Mouse (Mus musculus) liver, embryonic 13.5 days (tissue): ENCODE measurements around the gene Kif14. TPM values are rescaled to one million over a fixed set of nuclear protein-coding genes. Genes with fewer than 3 reads are reported as not detected.

Experiments used
- ATAC-seq: fragments of 200-750 bp; cut with Nextera tagmentation; 2 replicates; pipeline ENCODE4 v1.8.0; 2017; ENCODE audit warnings: low read depth, mild to moderate bottlenecking, moderate number of reproducible peaks, moderate library complexity
- DNase-seq: peaks from one replicate; pipeline ENCODE4 v3.0.0; 2022
- H3K27ac ChIP-seq: fragments of 300-500 bp; sonication (generic); 2 replicates; pipeline ENCODE4 v1.5.1; 2015; ENCODE audit warnings: moderate library complexity, mild to moderate bottlenecking, inconsistent platforms
- H3K27me3 ChIP-seq: fragments of 300-500 bp; sonication (generic); 2 replicates; pipeline ENCODE4 v1.6.1; 2015; ENCODE audit warnings: mild to moderate bottlenecking, inconsistent platforms
- H3K36me3 ChIP-seq: fragments of 300-500 bp; sonication (generic); 2 replicates; pipeline ENCODE4 v1.6.1; 2015; ENCODE audit warnings: mild to moderate bottlenecking, inconsistent platforms
- H3K4me1 ChIP-seq: fragments of 300-500 bp; sonication (generic); replicated peaks from 2 replicates; pipeline ENCODE4 v1.6.1; 2015; ENCODE audit warnings: inconsistent platforms
- H3K4me2 ChIP-seq: fragments of 300-500 bp; sonication (generic); 2 replicates; pipeline ENCODE4 v1.6.1; 2015; ENCODE audit warnings: inconsistent platforms, mild to moderate bottlenecking, moderate library complexity
- H3K4me3 ChIP-seq: fragments of 300-500 bp; sonication (generic); replicated peaks from 2 replicates; pipeline ENCODE4 v1.5.1; 2015; ENCODE audit warnings: mild to moderate bottlenecking, inconsistent platforms
- H3K9ac ChIP-seq: fragments of 300-500 bp; sonication (generic); 2 replicates; pipeline ENCODE4 v1.6.1; 2015; ENCODE audit warnings: mild to moderate bottlenecking, inconsistent platforms
- H3K9me3 ChIP-seq: fragments of 300-500 bp; sonication (generic); replicated peaks from 2 replicates; pipeline ENCODE4 v1.6.1; 2016; ENCODE audit warnings: inconsistent platforms
- WGBS: fragments of 180-500 bp; shearing (Covaris S2); methylation state at CpG from one replicate; pipeline ENCODE4 v1.1.7; 2015; ENCODE audit not compliant: insufficient replicate concordance; 5-methylcytosine and 5-hydroxymethylcytosine counted together
- polyA plus RNA-seq: library from polyadenylated mRNA; unstranded; fragments of >200 nt; fragmentation: Nextera tagmentation; extraction: Ambion mirVana; gene quantifications from 2 replicates; pipeline ENCODE4 v1.2.1, GENCODE M21; 2015

Gene Kif14
- polyA plus RNA-seq, 1 experiment from 2014 or later = 4.8 TPM

GRCm38 (mm10) chr1:136532556-136532955, 66.4 kb downstream of the Kif14 start:
- Histone ChIP-seq H3K9me3 (no peaks in the 10 kb centered on the region), H3K4me1 (peaks cover 24% of the 10 kb centered on the region), H3K4me2 (peak overlapping the region; percentile 26), H3K27ac (peak overlapping the region; percentile 78), H3K4me3 (no peak overlapping the region), H3K9ac (no peak overlapping the region), H3K36me3 (peaks cover 39% of the 10 kb centered on the region), H3K27me3 (no peaks in the 10 kb centered on the region)
- DNase-seq (peak; percentile 70), ATAC-seq (peak; percentile 99)
- WGBS = 38% methylated on average over 3 of the region's 3 CpGs

DNA sequence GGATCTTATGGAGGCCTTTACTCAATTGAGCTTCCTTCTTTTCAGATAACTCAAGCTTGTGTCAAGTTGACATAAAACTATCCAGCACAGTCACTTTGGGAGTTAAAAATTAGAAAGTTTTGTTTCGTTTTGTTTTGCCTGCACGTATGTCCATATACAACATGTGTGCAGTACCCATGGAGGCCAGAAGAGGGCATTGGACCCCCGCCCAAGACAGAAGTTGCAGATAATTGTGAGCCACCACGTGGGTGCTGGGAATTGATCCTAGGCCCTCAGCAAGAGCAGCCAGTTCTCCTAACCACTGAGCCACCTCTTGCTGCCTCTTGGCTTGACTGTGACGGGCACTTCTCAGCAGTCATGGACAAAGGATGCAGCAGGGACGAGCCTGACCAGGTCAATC, 70.8 kb downstream of the Kif14 start:
- H3K27ac ChIP-seq = no peak overlapping the region
- no peaks in the 10 kb centered on the region for H3K36me3 ChIP-seq
- no peak overlapping the region for H3K4me3 ChIP-seq
- no peaks in the 10 kb centered on the region for H3K9me3 ChIP-seq
- H3K4me1 ChIP-seq = peaks cover 34% of the 10 kb centered on the region
- H3K27me3 ChIP-seq = no peaks in the 10 kb centered on the region
- ATAC-seq = no peak
- DNase-seq = no peak
- no peak overlapping the region for H3K4me2 ChIP-seq
- 83% methylated on average over 6 of the region's 6 CpGs for WGBS
- no peak overlapping the region for H3K9ac ChIP-seq

DNA sequence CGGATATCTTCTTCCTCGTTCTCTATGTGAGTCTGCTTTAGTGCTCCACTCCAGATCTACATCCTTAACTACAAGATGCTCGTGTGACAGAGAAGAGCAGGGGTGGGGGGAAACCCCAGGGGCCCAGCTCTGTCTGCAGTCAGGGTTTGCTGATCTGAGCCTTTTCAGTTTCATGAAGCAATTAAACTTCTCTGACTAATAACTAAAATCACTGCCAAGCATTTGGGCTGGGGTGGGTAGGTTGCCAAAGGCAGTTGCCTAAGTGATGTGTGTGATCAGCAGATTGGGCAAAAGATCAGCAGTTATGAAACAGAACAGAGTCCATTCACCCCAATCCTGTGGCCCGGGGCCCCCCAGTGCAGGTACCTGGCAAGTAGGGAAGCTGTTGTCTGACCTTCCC, 72.1 kb downstream of the Kif14 start:
- no peaks in the 10 kb centered on the region for H3K9me3 ChIP-seq
- no peak overlapping the region for H3K4me2 ChIP-seq
- H3K4me1 ChIP-seq = peaks cover 22% of the 10 kb centered on the region
- H3K9ac ChIP-seq = no peak overlapping the region
- no peak overlapping the region for H3K4me3 ChIP-seq
- H3K27me3 ChIP-seq = no peaks in the 10 kb centered on the region
- H3K27ac ChIP-seq = no peak overlapping the region
- H3K36me3 ChIP-seq = no peaks in the 10 kb centered on the region
- 73% methylated on average over 4 of the region's 4 CpGs for WGBS
- DNase-seq = no peak
- no peak for ATAC-seq

DNA sequence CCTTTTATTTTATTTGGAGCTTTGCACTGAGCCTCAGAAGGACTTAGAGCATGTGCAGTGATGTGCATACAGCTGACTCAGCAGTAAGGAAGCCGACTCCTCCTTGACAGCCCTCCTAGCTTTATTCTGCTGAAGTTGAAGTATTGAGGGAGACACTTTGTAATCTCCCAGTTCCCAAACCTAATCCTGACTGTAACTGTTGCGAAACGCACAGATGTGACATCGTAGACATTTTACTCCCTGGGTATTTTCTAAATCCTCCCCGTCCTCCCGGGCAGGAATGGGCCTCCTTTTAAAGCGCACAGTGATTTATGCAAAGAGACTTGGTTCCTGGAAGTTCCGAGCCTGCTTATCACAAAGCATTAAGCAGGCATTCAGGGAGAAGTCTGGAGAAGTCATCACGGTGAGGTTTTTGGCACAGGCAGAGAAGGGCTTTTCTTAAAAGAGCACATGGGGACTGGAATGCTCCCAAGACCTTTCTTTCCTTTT, 74.3 kb downstream of the Kif14 start:
- H3K4me1 ChIP-seq = peaks cover 15% of the 10 kb centered on the region
- no peaks in the 10 kb centered on the region for H3K36me3 ChIP-seq
- 45% methylated on average over 9 of the region's 9 CpGs for WGBS
- H3K27me3 ChIP-seq = no peaks in the 10 kb centered on the region
- no peak overlapping the region for H3K4me2 ChIP-seq
- DNase-seq (no peak), ATAC-seq (no peak)
- H3K9ac ChIP-seq = no peak overlapping the region
- H3K27ac ChIP-seq = 0 out of 2 replicates have a peak overlapping the region, but pooled peaks have one; percentile 71
- no peaks in the 10 kb centered on the region for H3K9me3 ChIP-seq
- H3K4me3 ChIP-seq = no peak overlapping the region

- Histone ChIP-seq H3K9me3 (no peaks in the 10 kb centered on the region), H3K9ac (no peak overlapping the region), H3K27me3 (no peaks in the 10 kb centered on the region), H3K36me3 (no peaks in the 10 kb centered on the region), H3K4me1 (peaks cover 15% of the 10 kb centered on the region), H3K27ac (peak overlapping the region; percentile 71), H3K4me3 (no peak overlapping the region), H3K4me2 (no peak overlapping the region)
- 49% methylated on average over 12 of the region's 12 CpGs for WGBS
- DNase-seq (no peak), ATAC-seq (peak; percentile 82)
Measured at GRCm38 (mm10) chr1:136541618-136542376, 75.7 kb downstream of the Kif14 start.

GRCm38 (mm10) chr1:136543920-136544319, 77.8 kb downstream of the Kif14 start:
- Histone ChIP-seq H3K36me3 (no peaks in the 10 kb centered on the region), H3K4me3 (no peak overlapping the region), H3K27ac (no peak overlapping the region), H3K4me1 (peaks cover 15% of the 10 kb centered on the region), H3K9me3 (no peaks in the 10 kb centered on the region), H3K27me3 (no peaks in the 10 kb centered on the region), H3K9ac (no peak overlapping the region), H3K4me2 (no peak overlapping the region)
- 66% methylated on average over 7 of the region's 7 CpGs for WGBS
- DNase-seq = no peak
- ATAC-seq = no peak

DNA sequence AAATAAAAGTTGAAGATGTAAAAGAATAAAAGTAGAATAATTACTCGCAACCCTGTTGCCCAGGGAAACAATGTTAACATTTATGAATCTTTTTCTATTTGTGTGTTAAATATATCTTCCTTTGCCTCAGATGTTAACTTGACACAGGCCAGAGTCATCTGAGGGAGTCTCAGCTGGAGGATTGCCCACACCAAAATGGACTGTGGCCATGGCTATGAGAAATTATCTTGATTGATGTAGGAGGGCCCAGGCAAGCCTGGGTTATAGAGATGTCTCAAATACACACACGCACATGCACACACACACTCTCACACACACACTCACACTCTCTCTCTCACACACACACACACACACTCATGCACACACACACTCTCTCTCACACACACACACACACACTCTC, 80.9 kb downstream of the Kif14 start:
- Histone ChIP-seq H3K4me1 (peaks cover 2% of the 10 kb centered on the region; the same call in 1 of the 2 replicates), H3K36me3 (no peaks in the 10 kb centered on the region), H3K4me2 (no peak overlapping the region), H3K27ac (no peak overlapping the region), H3K9ac (no peak overlapping the region), H3K4me3 (no peak overlapping the region), H3K27me3 (no peaks in the 10 kb centered on the region), H3K9me3 (no peaks in the 10 kb centered on the region)
- no peak for ATAC-seq
- no peak for DNase-seq
- WGBS = 73% methylated on average over 2 of the region's 2 CpGs

- ATAC-seq = no peak
- WGBS = 74% methylated on average over 6 of the region's 6 CpGs
- no peak overlapping the region for H3K4me2 ChIP-seq
Measured at GRCm38 (mm10) chr1:136550285-136550684, 84.1 kb downstream of the Kif14 start.

DNA sequence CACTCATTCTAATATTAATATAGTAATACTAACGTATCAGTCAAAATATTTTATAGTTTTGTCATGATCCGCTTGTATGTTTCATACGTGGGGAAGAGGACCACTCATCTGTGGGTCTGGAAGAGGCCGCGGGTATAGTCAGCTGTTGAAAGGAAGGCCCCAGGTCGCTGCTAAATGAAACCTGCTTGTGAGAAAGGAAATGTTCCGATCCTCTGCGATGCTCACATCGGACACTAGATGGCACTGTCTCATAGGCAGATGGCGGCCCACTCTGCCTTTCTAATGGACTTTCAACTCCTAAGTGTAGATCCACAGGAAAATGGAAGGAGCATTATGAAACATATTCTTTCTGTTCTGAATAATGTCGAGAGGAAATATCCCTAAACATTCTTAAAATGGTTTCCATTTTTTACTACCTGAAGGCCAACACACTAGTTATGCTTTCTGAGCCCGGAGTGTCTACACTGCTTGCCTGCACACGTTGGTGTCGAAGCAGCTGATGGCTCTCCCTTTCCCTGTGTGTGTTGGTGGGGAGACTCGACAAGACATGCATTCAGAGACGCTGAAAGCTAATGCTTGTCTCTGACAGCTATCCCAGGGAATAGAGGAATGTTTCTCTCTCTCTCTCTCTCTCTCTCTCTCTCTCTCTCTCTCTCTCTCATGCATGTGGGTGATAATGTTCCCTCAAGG, 84.9 kb downstream of the Kif14 start:
- Histone ChIP-seq H3K4me2 (no peak overlapping the region), H3K9me3 (no peaks in the 10 kb centered on the region), H3K36me3 (no peaks in the 10 kb centered on the region), H3K27me3 (no peaks in the 10 kb centered on the region), H3K4me3 (no peak overlapping the region), H3K4me1 (peaks cover 2% of the 10 kb centered on the region; the same call in 1 of the 2 replicates), H3K27ac (no peak overlapping the region), H3K9ac (no peak overlapping the region)
- 23% methylated on average over 16 of the region's 16 CpGs for WGBS
- ATAC-seq (no peak), DNase-seq (peak; percentile 39)

More at GRCm38 (mm10) chr1:136550285-136550684, 84.1 kb downstream of the Kif14 start:
- Histone ChIP-seq H3K4me1 (peaks cover 2% of the 10 kb centered on the region; the same call in 1 of the 2 replicates), H3K27ac (no peak overlapping the region), H3K36me3 (no peaks in the 10 kb centered on the region), H3K9ac (no peak overlapping the region), H3K9me3 (no peaks in the 10 kb centered on the region), H3K27me3 (no peaks in the 10 kb centered on the region), H3K4me3 (no peak overlapping the region)
- DNase-seq = no peak

DNA sequence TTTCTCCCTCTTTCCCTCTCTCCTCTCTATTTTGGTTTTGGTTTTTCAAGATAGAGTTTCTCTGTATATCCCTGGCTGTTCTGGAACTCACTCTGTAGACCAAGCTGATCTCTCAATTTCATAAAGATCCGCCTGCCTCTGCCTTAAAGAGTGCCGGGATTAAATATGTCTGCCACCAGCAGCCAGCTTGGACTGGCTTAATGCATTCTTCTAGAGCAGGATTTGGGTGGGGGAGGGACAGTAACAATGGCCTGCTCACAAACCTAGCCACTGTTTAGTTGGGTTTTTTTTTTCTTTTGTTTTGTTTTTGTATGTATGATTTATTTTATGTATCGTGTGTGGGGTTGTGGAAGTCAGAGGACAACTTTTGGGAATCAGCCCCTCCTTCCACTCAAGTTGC, 88.5 kb downstream of the Kif14 start:
- no peaks in the 10 kb centered on the region for H3K27me3 ChIP-seq
- no peak overlapping the region for H3K4me3 ChIP-seq
- peaks cover 2% of the 10 kb centered on the region; the same call in 1 of the 2 replicates for H3K4me1 ChIP-seq
- no peak overlapping the region for H3K27ac ChIP-seq
- WGBS = 72% methylated on average over 3 of the region's 3 CpGs
- H3K9me3 ChIP-seq = no peaks in the 10 kb centered on the region
- DNase-seq (no peak), ATAC-seq (no peak)
- H3K9ac ChIP-seq = no peak overlapping the region
- H3K4me2 ChIP-seq = no peak overlapping the region
- H3K36me3 ChIP-seq = no peaks in the 10 kb centered on the region

DNA sequence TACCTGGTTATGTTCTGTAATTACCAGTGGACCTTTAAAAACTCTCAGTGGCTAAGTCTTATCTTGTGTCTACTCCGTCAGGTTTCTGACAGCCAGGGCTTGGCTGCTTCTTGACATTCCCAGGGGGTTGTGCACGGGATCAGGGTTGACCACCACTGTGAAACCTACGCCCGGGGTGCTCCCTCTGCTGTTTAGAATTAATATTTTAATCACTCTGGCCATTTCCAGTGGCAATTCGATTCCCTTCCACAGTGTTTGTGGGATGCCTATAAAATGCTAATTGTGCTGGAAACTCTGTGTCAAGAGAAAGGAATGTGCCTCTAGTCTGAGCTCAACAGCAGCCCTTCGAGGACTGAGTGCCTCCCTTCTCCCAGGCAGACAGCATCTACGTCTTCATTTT, 89.7 kb downstream of the Kif14 start:
- no peak for ATAC-seq
- H3K4me1 ChIP-seq = no peaks in the 10 kb centered on the region
- no peak overlapping the region for H3K4me3 ChIP-seq
- no peaks in the 10 kb centered on the region for H3K27me3 ChIP-seq
- no peak overlapping the region for H3K4me2 ChIP-seq
- DNase-seq = no peak
- H3K27ac ChIP-seq = no peak overlapping the region
- 62% methylated on average over 7 of the region's 7 CpGs for WGBS
- H3K36me3 ChIP-seq = no peaks in the 10 kb centered on the region
- no peaks in the 10 kb centered on the region for H3K9me3 ChIP-seq
- no peak overlapping the region for H3K9ac ChIP-seq
